Mouse (Mus musculus) gonadal fat pad, adult 2 months (tissue): ENCODE measurements at regions not wholly inside any gene's neighbourhood (a gene's known extent, or its start where the extent isn't known, plus 50 kb on each side); places are given as distances from the start of the nearest gene placed in this dataset.
"Not testable (repeated sequence)": the region's sequence is repeated elsewhere in the genome, so short reads cannot be mapped to it uniquely, and the experiment has no call there.

Source experiments
- DNase-seq: peaks from one replicate; pipeline ENCODE4 v3.0.0-alpha.2; 2012; ENCODE audit warnings: low read depth

- no peak for DNase-seq
Measured at GRCm38 (mm10) chr9:31653788-31654187, 189.5 kb upstream of the Tmem45b start.

DNA sequence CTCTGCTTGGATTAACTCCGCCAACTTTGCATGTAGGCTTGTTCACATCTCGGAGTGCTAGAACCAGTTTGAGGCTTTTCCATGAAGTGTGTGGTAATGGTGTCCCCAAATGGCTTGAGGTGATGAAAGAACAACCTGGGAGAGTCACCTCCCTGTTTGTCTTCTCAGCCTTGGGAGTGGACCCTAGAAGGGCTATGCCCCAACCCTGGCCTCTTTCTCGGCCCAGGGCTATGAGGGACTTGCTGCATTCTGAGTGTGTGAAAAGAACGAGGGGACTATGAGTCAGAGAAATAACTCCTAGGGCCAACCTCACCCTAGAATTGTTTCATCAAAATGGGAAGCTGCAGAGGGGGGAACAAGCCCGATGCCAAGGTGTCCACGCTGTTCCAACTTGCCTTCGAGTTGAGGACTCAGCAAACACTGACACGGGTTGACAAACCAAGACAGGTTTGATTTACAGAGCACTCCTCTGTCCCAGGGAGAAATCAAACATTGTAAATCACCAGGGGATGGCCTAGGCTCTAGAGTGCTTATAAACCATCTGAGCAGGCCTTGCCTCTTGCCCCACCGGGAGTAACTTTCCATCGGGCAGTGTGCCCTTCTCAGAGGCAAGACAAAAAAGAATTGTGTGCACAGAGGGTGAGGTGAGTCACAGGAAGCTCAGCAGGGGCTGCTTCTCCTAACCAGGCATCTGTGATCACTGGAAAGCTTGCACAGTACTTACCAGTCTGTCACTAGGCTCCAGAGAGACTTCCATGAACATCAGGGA, 186.3 kb upstream of the Tmem45b start:
- DNase-seq = no peak

DNA sequence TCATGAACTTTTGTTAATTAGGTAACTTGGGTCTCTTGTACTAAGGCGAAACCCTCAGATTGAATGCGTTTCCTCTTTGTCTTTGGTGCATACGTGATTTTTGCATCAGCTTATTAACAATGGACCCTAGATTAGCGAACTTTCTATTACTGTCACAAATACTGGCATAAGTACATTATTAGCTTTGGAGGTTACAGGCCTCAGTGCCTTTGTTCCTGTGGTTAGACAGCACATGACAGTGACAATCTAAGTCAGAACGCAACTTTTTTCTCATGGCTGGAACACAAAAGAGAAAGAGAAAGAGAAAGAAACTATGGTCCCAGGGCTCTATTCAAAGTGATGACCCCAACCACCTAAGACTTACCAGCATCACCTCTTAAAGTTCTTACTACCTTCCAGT, 184.8 kb upstream of the Tmem45b start:
- no peak for DNase-seq

DNA sequence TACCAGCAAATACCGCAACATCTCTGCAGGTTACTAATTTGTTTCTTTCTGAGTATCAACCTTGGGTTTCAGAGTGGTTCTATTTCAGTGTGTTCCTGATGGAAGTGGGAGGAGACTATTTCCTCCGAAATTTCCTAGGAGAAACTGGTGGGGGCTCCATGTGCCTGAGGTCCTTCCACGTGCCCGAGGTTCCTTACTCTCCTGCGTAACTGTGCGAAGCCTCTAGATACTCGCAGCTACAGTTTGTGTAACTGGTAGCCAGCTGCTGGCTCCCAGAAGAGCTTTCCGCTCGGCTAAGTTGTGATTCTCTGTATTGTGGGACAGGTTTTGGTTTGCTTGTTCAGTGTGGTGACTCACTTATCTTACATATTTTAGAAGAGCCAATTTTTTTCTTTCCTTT, 184.3 kb upstream of the Tmem45b start:
- no peak for DNase-seq

- DNase-seq = no peak
Measured at GRCm38 (mm10) chr9:31645114-31645513, 180.9 kb upstream of the Tmem45b start.

DNA sequence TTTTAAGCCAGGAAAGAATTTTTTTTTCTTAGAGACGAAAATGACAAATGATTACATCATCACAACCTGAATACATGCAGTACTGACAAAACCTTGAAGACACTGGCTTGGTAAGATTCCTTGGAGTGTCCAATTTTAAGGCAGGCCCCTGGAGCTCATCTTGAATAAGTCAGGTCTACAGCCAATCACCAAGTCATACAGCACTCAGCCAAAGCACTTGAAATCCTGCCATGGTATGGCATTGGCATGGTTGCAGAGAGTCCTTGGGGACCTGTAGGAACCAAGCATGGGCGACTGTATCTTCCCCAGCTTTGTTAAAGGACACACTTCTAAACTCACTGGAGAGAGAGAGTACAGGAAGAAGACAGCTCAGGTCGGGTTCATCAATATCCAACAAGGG, 179.8 kb upstream of the Tmem45b start:
- DNase-seq = no peak

GRCm38 (mm10) chr9:31642169-31642568, 177.9 kb upstream of the Tmem45b start:
- DNase-seq = no peak

- no peak for DNase-seq
Measured at GRCm38 (mm10) chr9:31628291-31628690, 164.0 kb upstream of the Tmem45b start.

GRCm38 (mm10) chr9:31621553-31621952, 157.3 kb upstream of the Tmem45b start:
- not testable (repeated sequence) for DNase-seq

- DNase-seq = no peak
Measured at GRCm38 (mm10) chr9:31619344-31619743, 155.1 kb upstream of the Tmem45b start.

DNA sequence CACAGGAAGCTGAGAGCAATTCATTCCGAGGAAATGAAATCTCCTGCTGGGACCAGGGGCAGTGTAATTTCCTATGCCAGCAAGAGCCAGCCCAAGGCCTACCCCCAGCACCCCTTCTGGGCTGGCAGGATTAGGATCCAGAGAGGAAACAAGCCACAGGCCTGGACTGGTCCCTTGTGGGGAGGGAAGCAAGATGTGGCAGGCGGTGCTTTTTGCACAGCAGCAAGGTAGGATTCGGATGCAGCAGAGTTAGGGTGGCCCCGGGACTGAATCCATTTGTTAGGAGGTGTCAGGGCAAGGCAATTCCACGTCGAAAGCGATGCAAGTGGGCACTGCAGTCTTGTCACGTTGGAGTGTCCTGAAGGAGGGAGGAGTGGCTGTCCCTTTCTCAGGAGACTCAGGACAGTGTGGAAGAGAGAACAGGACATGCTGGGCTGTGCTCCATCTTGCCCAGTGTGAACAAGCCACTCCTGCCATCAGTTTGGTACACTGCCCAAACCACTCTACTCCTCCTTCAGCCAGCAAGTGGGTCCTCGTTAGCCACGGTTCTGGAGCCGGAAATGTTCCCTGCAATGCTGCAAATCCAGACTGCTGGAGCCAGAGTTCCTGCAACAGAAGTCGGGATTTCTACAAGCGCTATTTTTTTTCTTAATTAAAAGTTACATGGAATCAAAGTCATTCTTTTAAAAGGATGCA, 150.1 kb upstream of the Tmem45b start:
- DNase-seq = no peak

GRCm38 (mm10) chr9:31611036-31611695, 146.9 kb upstream of the Tmem45b start:
- DNase-seq = no peak

GRCm38 (mm10) chr9:31610631-31611030, 146.4 kb upstream of the Tmem45b start:
- DNase-seq = no peak

GRCm38 (mm10) chr9:31610212-31610611, 145.9 kb upstream of the Tmem45b start:
- no peak for DNase-seq

DNA sequence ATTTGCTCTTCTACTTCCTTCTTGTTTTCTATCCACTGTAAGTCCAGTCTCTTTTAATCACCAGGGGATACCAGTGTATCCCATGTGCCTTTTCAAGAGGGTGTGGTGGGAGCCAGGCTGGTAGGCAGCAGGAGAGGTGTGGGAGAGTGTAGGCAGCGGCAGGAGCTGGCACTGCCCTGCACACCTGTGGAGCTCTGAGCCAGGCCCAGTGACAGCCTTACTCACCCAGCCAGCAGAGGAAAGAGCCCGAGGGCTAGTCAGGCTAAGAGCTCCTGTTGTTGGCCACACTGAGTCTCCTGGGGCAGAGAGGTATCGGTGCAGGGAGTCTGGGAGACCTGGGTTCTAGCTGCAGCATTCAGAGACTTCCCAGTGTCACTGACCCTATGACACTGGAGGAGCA, 145.5 kb upstream of the Tmem45b start:
- no peak for DNase-seq

DNA sequence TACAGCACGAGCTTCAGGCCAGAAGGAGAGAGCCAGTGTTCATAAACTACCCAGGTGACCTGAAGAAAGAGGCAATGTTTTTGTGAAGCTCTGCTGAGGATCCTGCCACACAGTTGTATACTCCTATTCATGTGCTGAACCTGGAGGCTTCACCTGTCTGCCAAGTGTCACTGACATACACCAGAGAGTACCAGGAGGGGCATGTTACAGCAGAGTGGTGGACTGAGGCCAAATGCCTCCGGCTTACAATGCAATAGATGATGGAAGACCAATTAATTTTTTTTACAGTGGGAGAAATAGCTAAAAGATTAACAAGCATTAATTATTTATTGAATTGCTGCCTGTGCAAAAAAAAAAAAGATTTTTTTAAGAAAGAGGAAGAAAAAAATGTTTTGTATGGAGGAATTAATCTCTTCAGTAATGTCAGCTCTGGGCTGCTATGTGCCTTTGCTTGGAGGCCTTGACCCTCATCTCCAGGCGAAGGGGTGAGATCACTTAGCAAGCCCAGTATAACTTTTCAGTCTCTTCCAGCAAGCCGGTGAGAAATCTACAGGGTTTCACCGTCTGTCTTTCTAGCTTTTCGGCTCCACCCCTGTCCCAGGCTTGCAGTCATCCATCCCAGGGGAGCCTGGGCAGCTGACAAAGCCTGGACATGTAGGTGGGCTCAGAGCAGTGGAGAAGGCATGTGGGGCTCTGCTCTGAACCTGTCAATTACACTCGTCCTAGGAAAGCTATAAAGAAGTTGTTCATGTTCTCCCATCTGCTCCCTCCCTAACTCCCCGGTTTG, 144.0 kb upstream of the Tmem45b start:
- peak; percentile 61 for DNase-seq

DNA sequence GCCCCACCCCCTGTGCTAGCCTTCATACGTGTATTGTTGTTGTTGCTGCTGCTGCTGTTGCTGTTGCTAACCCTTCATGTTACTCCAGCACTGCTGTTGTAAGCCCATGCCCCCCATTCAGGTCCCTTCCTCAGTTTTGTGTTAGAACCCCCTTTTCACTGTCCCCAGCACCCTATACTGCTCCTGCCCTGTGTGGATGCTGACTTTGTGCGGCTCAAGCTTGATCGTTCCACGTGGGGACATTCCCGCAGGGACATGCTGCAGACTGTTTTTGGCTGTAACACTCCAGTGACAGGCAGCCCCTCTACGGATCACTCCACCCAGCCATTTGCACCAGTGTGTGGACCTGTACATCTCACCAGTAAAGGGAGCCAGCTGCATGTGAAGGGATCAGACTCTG, 142.7 kb upstream of the Tmem45b start:
- DNase-seq = no peak

DNA sequence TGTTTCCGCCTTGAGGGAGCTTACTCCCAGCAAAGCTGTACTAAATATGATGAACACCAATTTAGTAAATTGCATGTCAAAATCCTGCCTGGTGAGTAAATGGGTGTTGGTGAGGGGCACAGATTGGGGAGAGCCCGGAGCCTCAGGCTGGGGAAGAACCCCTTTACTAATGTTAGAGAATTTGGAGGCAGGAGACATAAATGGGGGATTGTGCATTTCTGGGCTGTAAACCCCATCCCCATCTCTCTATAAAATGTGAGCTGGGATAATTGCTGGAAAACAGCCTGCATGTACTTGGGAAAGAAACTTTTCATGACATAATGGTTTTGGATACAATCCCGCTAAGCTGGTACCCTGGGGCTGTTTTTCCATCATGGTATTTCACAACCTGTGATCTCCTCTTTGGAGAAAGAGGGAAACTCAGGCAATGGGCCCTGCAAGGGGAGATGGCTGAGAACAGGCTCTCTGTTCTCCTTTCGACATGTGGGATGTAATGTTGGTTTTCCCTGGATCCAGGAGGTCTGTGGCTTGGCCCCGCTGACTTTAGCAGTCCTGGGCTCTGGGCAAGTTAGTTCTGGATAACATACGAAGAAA, 140.3 kb upstream of the Tmem45b start:
- no peak for DNase-seq

DNA sequence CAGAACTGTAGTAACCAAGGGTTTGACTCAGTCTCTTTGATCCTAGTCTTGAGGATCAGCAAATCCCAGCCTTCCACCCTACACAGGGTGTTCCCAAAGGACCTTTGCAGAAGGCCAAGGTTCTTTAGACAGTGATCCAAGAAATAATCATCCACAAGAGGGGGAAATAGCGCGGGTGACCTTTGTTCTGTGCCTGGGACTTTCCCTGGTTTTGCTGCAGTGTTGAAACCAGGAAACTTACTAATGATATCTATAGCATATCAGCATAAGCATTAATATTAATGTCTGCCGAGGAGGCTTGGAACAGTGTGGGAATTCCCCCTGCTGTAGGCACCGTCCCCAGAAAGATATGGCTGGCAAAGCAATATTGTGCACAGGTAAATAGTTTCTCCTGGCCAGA, 138.4 kb upstream of the Tmem45b start:
- no peak for DNase-seq

DNA sequence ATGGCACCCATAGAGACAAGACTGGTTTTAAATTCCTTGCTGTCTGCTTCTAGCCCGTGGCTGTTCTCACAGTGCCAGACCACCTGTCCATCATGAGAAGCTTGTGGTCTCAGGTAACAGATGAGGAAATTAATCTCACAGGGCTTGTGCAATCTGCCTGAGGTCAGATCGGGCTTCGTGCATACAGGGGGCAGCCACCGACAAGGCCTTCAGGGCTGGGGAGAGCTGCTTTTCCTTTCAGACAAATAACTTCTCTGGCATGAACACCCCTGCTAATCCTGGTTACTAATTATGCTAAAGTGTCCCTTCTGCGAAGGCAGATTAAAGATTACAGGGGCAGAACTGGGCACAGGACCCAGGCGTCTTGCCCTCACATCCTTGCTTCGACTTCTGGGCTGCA, 130.8 kb upstream of the Tmem45b start:
- DNase-seq = no peak

- no peak for DNase-seq
Measured at GRCm38 (mm10) chr9:31587671-31588070, 123.4 kb upstream of the Tmem45b start.

DNA sequence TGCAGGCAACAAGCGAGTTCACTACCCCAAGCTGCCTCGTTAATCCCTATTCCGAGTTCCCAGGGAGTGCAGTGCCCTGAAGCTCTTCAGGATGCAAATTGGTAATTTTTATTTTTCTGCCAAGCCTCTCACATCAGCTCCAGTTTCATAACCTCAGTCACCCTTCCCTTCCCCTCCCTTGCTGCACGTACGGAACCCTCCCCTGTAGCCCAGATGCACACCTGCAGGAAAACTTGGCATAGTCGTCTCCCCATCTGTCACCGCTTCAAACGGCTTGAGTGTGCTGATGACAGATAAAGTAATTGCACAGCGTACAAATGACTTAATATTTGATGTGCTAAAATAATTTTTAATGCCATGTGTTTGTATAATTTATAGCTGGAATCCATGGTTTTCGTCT, 119.7 kb upstream of the Tmem45b start:
- DNase-seq = no peak
